Mouse (Mus musculus) small intestine, adult 2 months (tissue): ENCODE measurements around the gene 5730522E02Rik. TPM values are rescaled to one million over a fixed set of nuclear protein-coding genes. Genes with fewer than 3 reads are reported as not detected.

ENCODE experiments used
- H3K27ac ChIP-seq: fragments of 200-500 bp; 2 replicates; pipeline ENCODE4 v1.5.1; 2012; ENCODE audit warnings: low read depth, low read length, control low read depth, inconsistent platforms; ENCODE audit not compliant: insufficient read depth
- H3K27me3 ChIP-seq: fragments of 200-500 bp; 2 replicates; pipeline ENCODE4 v1.6.1; 2012; ENCODE audit warnings: mild to moderate bottlenecking, moderate library complexity, low read length, inconsistent platforms; ENCODE audit not compliant: control insufficient read depth, insufficient read depth
- H3K36me3 ChIP-seq: fragments of 200-500 bp; 2 replicates; pipeline ENCODE4 v1.6.1; 2012; ENCODE audit warnings: mild to moderate bottlenecking, low read length, control low read depth, inconsistent platforms; ENCODE audit not compliant: control insufficient read depth, insufficient read depth
- H3K4me1 ChIP-seq: fragments of 200-500 bp; 2 replicates; pipeline ENCODE4 v1.6.1; 2012; ENCODE audit warnings: low read length, inconsistent platforms, mixed read lengths; ENCODE audit not compliant: control insufficient read depth, insufficient read depth, insufficient read length
- H3K4me3 ChIP-seq: fragments of 200-500 bp; 2 replicates; pipeline ENCODE4 v1.5.1; 2012; ENCODE audit warnings: low read depth, mild to moderate bottlenecking, control low read depth, inconsistent platforms, low read length, moderate library complexity
- CTCF ChIP-seq: fragments of 200-500 bp; IDR thresholded peaks from 2 replicates; pipeline ENCODE4 v1.5.1; 2012; ENCODE audit warnings: low read depth, mild to moderate bottlenecking, control low read depth, inconsistent platforms, low read length, moderate library complexity, mixed read lengths; ENCODE audit not compliant: insufficient replicate concordance, insufficient read length; ENCODE audit errors: extremely low read depth
- POLR2A ChIP-seq: fragments of 200-500 bp; IDR thresholded peaks from 2 replicates; pipeline ENCODE4 v1.6.1; 2012; ENCODE audit warnings: low read depth, mild to moderate bottlenecking, control low read depth, inconsistent platforms, low read length, moderate library complexity
- WGBS: fragments of 180-500 bp; shearing (Covaris S2); methylation state at CpG from one replicate; pipeline ENCODE4 v1.1.7; 2018; 5-methylcytosine and 5-hydroxymethylcytosine counted together
- polyA plus RNA-seq: library from polyadenylated mRNA; depleted of rRNA; stranded (reverse); fragments of >200 nt; gene quantifications from 2 replicates; pipeline ENCODE4 v1.2.3, GENCODE M21; 2012

The 5730522E02Rik gene
- polyA plus RNA-seq, 1 experiment: not detected

DNA sequence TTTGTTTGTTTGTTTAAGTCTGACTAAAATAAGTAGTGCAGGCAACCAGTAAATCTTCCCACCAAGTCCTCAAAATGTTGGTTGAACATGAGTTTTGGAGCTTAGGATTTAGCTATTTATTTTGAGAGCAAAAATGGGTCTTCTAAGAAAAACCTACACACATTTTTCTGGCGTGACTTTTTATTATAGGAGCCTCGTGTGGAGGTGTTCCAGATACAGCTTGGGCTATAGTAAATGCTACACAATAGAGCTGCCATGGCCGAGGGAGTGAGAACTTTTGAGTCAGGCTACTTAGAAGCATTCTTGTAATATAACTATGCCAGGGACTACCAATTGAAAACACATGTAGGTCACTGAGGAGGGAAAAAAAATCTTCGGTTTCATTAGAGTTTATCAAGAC, 540.5 kb downstream of the 5730522E02Rik start:
- TF ChIP-seq CTCF (no peak), POLR2A (no peak)
- WGBS: 76% methylated on average over 4 of the region's 4 CpGs

DNA sequence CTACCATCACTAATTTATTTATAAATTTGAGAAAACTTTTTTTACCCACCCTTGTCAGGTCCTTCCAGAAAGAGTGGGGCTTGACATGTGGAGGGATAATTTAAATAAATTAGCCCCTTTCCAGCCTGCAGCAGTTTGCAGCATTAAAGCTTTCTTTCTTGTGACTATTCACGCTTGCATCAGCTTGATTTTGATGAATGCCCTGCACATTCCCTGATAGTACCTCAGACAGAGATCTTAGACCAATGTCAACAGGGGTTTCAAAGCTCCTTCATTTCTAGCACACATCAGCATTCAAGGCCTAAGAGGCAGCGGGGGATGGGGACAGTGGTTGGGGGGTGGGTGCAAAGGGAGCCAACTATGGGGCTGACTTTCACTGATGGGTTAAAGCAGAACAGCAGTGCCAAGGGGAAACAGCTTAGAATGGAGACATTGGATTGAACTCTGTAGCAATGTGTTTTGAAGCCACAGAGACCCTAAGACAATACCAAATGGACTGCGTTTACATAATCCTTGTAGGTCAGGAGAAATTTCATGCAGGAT, 545.9 kb downstream of the 5730522E02Rik start:
- Histone ChIP-seq H3K36me3 (no peaks in the 10 kb centered on the region), H3K4me3 (no peak overlapping the region), H3K27ac (no peak overlapping the region), H3K27me3 (no peaks in the 10 kb centered on the region), H3K4me1 (no peaks in the 10 kb centered on the region)
- WGBS: 68% methylated on average over 3 of the region's 3 CpGs
- TF ChIP-seq CTCF: no peak
- TF ChIP-seq POLR2A: no peak

More for the DNA sequence above, 540.5 kb downstream of the 5730522E02Rik start:
- H3K27me3 ChIP-seq: no peaks in the 10 kb centered on the region
- no peak overlapping the region for H3K27ac ChIP-seq
- H3K4me3 ChIP-seq: no peak overlapping the region
- H3K36me3 ChIP-seq: no peaks in the 10 kb centered on the region
- no peaks in the 10 kb centered on the region for H3K4me1 ChIP-seq

DNA sequence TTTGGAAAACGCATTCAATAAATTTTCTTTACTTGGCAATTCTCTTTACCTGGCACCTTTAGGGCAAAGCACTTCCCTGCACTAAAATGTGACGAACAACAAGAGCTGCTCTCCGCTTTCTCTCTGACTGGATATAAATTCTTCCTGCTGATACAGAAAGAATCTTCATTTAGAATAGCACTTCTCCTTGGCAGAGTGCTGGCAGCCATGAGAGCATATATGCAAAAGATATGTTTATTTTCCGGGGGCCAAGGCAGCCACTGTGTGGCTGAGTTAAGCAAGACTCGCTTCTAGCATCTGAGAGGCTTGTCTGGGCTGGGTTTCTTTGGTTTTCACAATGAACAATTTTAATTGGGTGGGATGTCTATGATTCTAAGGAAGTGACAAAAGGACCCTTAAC, 564.3 kb downstream of the 5730522E02Rik start:
- Histone ChIP-seq H3K4me1 (no peaks in the 10 kb centered on the region), H3K36me3 (no peaks in the 10 kb centered on the region), H3K4me3 (no peak overlapping the region), H3K27ac (no peak overlapping the region), H3K27me3 (no peaks in the 10 kb centered on the region)
- TF ChIP-seq POLR2A (no peak), CTCF (no peak)
- 81% methylated on average over 5 of the region's 5 CpGs for WGBS

DNA sequence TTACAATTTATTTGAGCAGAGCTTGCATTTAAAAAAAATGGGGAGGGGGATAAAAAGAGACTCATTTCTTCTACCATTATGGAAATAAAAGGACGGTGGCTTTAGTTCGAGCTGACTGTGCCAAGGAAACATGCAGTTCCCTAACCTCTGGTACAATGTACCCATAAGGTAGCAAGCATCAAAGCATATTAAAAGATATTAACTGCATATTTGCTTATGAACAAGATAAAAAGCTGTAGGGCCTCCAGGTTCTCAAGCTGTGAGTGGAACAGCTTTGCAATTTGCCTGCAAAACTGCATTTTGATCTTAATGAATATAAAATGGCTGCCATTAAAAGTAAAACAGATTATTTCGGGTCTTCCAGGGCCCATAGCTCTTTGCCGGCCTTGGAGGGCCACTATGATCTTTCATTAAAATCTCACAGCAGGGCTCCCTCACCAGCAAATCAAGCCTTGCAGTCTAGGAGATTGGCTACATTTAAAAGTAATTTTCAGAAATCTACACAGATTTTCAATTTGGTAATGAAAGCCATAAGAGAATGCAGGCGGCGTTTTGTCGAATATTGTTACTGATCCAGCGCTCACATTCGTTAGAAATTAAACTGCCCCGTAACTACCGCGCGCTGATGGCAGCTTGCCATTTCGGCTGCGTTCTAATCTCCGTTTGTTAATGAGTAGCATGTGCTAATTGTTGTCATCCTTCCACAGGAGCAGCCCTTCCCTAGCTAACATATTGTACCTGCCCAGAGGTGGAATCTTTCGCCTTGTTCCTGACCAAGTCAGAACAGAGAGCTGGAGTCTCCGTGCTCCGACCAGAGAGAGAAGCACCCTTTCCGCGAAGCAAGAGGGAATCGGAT, 565.6 kb downstream of the 5730522E02Rik start:
- TF ChIP-seq CTCF: no peak
- no peak overlapping the region for H3K4me3 ChIP-seq
- no peaks in the 10 kb centered on the region for H3K27me3 ChIP-seq
- 64% methylated on average over 22 of the region's 22 CpGs for WGBS
- H3K4me1 ChIP-seq: no peaks in the 10 kb centered on the region
- no peaks in the 10 kb centered on the region for H3K36me3 ChIP-seq
- no peak overlapping the region for H3K27ac ChIP-seq

DNA sequence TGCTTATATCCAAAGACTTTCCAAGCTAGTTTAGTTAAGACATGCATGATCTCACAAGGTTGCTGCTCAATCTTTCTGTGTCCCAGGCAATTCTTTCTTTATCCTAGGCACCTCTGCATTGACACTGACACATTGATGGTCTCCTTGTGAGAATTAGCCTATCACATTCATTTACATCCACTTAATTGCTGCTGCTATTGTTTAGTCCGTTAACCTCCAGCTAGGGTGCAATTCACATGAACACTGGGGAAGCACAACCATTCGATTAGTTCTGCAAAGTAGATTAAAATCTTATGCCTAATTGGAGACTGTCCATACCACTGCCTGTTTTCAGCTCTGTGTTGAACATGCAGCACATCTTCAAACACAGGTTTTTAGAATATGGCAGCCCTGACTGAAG, 603.7 kb downstream of the 5730522E02Rik start:
- Histone ChIP-seq H3K36me3 (no peaks in the 10 kb centered on the region), H3K4me3 (no peak overlapping the region), H3K4me1 (no peaks in the 10 kb centered on the region), H3K27me3 (no peaks in the 10 kb centered on the region), H3K27ac (no peak overlapping the region)
- TF ChIP-seq POLR2A: no peak
- TF ChIP-seq CTCF: no peak
- WGBS: 79% methylated on average over 2 of the region's 2 CpGs

DNA sequence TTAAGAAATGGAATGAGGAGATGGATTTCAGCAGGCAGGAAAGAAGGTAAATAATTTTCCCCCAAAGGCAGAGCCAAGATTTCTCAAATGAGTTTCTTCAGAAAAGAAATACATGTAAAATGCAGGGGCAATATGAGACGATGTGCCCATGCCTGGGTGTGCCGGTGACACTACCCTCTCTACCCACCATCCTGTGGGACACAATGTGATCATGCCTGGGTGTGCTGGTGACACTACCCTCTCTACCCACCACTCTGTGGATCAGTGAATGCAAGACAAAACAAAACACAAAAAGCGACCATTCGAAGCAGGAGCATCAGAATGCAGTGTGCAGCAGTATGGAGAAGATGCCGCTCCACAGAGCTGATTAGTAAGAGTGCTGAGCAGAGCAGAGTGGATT, 610.5 kb downstream of the 5730522E02Rik start:
- Histone ChIP-seq H3K4me1 (no peaks in the 10 kb centered on the region), H3K36me3 (no peaks in the 10 kb centered on the region), H3K4me3 (no peak overlapping the region), H3K27ac (no peak overlapping the region), H3K27me3 (no peaks in the 10 kb centered on the region)
- TF ChIP-seq POLR2A (no peak), CTCF (no peak)
- 86% methylated on average over 5 of the region's 5 CpGs for WGBS

DNA sequence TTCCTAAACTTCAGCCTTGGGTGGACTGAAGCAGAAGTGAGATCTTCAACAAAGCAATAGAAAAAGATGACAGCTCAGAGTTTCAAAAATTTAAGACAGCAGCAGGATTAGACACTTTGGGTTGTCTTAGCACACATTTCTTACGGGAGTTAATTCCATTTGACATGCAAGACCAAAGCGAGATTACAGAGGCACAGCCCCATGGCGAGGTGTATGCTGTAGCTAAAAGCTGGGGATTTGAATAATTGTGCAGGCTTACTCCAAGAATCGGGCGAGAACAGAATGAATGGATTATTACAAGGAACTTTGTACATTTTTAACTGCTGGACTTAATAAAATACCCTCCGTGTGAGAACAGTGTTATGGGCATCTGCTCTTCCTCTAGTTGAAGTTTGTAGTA, 615.3 kb downstream of the 5730522E02Rik start:
- Histone ChIP-seq H3K36me3 (no peaks in the 10 kb centered on the region), H3K4me1 (no peaks in the 10 kb centered on the region), H3K27me3 (no peaks in the 10 kb centered on the region), H3K27ac (no peak overlapping the region), H3K4me3 (no peak overlapping the region)
- TF ChIP-seq CTCF (no peak), POLR2A (no peak)
- 70% methylated on average over 6 of the region's 6 CpGs for WGBS
